Mouse (Mus musculus) heart, embryonic 13.5 days (tissue): ENCODE data around the gene Trim24. TPM values are rescaled to one million over a fixed set of nuclear protein-coding genes. Genes with fewer than 3 reads are reported as not detected.
A peak's percentile ranks its signal among the peaks of the same experiment; 100 is the strongest.
"Not testable (repeated sequence)": the region's sequence is repeated elsewhere in the genome, so short reads cannot be mapped to it uniquely, and the experiment has no call there.

Experiments used
- ATAC-seq: fragments of 200-750 bp; cut with Nextera tagmentation; 2 replicates; pipeline ENCODE4 v1.8.0; 2017; ENCODE audit warnings: moderate TSS enrichment; ENCODE audit not compliant: insufficient number of reproducible peaks, low FRiP score, low TSS enrichment; ENCODE audit errors: extremely low read depth
- H3K27ac ChIP-seq: fragments of 300-500 bp; sonication (generic); replicated peaks from 2 replicates; pipeline ENCODE4 v1.5.1; 2015; ENCODE audit warnings: moderate library complexity, mild to moderate bottlenecking, inconsistent platforms
- H3K27me3 ChIP-seq: fragments of 300-500 bp; sonication (generic); replicated peaks from 2 replicates; pipeline ENCODE4 v1.6.1; 2015; ENCODE audit warnings: mild to moderate bottlenecking, inconsistent platforms
- H3K36me3 ChIP-seq: fragments of 300-500 bp; sonication (generic); 2 replicates; pipeline ENCODE4 v1.6.1; 2015; ENCODE audit warnings: mild to moderate bottlenecking, inconsistent platforms
- H3K4me1 ChIP-seq: fragments of 300-500 bp; sonication (generic); 2 replicates; pipeline ENCODE4 v1.6.1; 2015; ENCODE audit warnings: inconsistent platforms
- H3K4me2 ChIP-seq: fragments of 300-500 bp; sonication (generic); 2 replicates; pipeline ENCODE4 v1.6.1; 2015; ENCODE audit warnings: inconsistent platforms, mild to moderate bottlenecking, moderate library complexity
- H3K4me3 ChIP-seq: fragments of 300-500 bp; sonication (generic); 2 replicates; pipeline ENCODE4 v1.5.1; 2015; ENCODE audit warnings: moderate library complexity, mild to moderate bottlenecking, inconsistent platforms
- H3K9ac ChIP-seq: fragments of 300-500 bp; sonication (generic); 2 replicates; pipeline ENCODE4 v1.6.1; 2015; ENCODE audit warnings: inconsistent platforms, mild to moderate bottlenecking, moderate library complexity
- H3K9me3 ChIP-seq: fragments of 300-500 bp; sonication (generic); 2 replicates; pipeline ENCODE4 v1.6.1; 2016; ENCODE audit warnings: inconsistent platforms
- WGBS: fragments of 180-500 bp; shearing (Covaris S2); methylation state at CpG from one replicate; pipeline ENCODE4 v1.1.7; 2015; ENCODE audit warnings: mixed read lengths; 5-methylcytosine and 5-hydroxymethylcytosine counted together
- polyA plus RNA-seq: library from polyadenylated mRNA; unstranded; fragments of >200 nt; fragmentation: Nextera tagmentation; extraction: Ambion mirVana; gene quantifications from 2 replicates; pipeline ENCODE4 v1.2.1, GENCODE M21; 2015

The Trim24 gene
- polyA plus RNA-seq, 1 experiment from 2014 or later, result 10.0 TPM

- H3K36me3 ChIP-seq, result no peaks in the 10 kb centered on the region
- ATAC-seq, result no peak
- no peak overlapping the region for H3K27ac ChIP-seq
- no peak overlapping the region for H3K9ac ChIP-seq
- 85% methylated on average over 8 of the region's 8 CpGs for WGBS
- H3K4me3 ChIP-seq, result no peak overlapping the region
- H3K4me1 ChIP-seq, result 0 out of 2 replicates have a peak, but pooled peaks cover 2% of the 10 kb centered on the region
- H3K4me2 ChIP-seq, result no peak overlapping the region
- peaks cover 3% of the 10 kb centered on the region; the same call in 1 of the 2 replicates for H3K9me3 ChIP-seq
- H3K27me3 ChIP-seq, result no peaks in the 10 kb centered on the region
Observed at GRCm38 (mm10) chr6:37843647-37844273, 26.9 kb upstream of the Trim24 start.

GRCm38 (mm10) chr6:37844947-37845346 lies 25.7 kb upstream of the Trim24 start:
- H3K9me3 ChIP-seq, H3K4me3 ChIP-seq, H3K27me3 ChIP-seq, H3K4me1 ChIP-seq, H3K27ac ChIP-seq, H3K4me2 ChIP-seq, ATAC-seq, H3K36me3 ChIP-seq, H3K9ac ChIP-seq: not testable (repeated sequence)
- 44% methylated on average over 6 of the region's 6 CpGs for WGBS

DNA sequence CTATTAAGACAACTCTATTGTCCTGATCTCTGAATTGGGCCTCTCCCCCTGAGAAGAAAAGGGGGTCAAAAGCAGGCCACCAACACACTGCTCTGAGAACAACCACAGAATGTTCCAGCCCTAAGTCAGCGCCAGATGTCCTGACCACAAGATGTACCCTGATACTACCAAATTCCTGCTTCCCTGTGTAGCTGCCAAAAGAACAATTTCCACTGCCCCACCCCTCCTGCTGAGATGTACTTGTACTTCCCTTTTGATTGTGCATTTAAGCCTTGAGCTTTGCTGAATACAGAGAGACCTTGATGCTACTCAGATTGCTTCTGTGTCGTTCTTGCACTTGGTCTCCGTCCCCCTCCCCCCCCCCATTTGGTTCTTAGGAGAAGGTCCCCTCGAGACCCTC lies 23.1 kb upstream of the Trim24 start:
- not testable (repeated sequence) for H3K27me3 ChIP-seq, H3K4me1 ChIP-seq, H3K4me2 ChIP-seq, H3K4me3 ChIP-seq, H3K9ac ChIP-seq, H3K36me3 ChIP-seq, ATAC-seq, H3K9me3 ChIP-seq, H3K27ac ChIP-seq
- WGBS, result 81% methylated on average over 4 of the region's 4 CpGs

DNA sequence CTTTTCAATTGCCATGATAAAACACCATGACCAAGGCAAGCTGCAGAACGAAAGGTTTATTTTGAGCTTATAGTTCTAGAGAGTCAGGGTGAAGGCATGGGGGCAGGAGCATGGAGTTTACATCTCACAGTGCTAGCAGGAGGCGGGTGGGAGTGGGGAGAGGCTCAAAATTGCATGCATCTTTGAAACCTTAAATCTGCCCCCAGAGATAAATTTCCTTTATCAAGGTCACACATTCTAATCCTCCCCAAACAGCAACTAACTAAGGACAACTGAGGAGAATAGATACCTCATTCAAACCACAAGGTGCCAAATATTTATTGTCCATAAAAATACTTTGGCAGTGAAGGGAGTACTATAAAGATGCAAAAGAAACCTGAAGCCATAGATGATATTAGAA lies 19.3 kb upstream of the Trim24 start:
- H3K9ac ChIP-seq, result no peak overlapping the region
- no peaks in the 10 kb centered on the region for H3K36me3 ChIP-seq
- no peak overlapping the region for H3K4me2 ChIP-seq
- peaks cover 6% of the 10 kb centered on the region; the same call in 1 of the 2 replicates for H3K9me3 ChIP-seq
- WGBS, result 54% methylated on average over 2 of the region's 2 CpGs
- ATAC-seq, result no peak
- no peak overlapping the region for H3K27ac ChIP-seq
- H3K4me1 ChIP-seq, result no peaks in the 10 kb centered on the region
- no peak overlapping the region for H3K4me3 ChIP-seq
- H3K27me3 ChIP-seq, result no peaks in the 10 kb centered on the region

DNA sequence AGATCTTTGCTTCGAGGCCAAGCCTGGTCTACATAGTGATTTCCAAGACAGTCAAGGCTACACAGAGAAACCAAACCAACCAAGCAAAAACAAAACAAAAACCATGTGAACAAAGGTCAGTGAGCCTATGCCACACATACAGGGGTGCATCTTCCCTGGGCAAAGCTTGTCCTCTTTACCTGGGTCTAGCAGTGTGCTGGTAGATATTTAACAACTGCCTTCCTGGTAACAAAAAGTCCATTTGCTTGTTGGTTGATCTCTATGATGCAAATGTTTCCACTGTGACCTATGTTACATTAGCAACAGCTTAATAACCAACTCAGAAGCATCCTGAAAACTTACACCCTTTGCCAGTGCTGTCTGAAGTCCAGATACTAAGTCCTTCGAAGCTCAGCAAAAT lies 17.3 kb upstream of the Trim24 start:
- no peak for ATAC-seq
- H3K36me3 ChIP-seq, result no peaks in the 10 kb centered on the region
- no peak overlapping the region for H3K9ac ChIP-seq
- no peak overlapping the region for H3K27ac ChIP-seq
- 82% methylated on average over 2 of the region's 2 CpGs for WGBS
- no peaks in the 10 kb centered on the region for H3K4me1 ChIP-seq
- H3K4me2 ChIP-seq, result no peak overlapping the region
- no peaks in the 10 kb centered on the region for H3K27me3 ChIP-seq
- no peak overlapping the region for H3K4me3 ChIP-seq
- H3K9me3 ChIP-seq, result peaks cover 6% of the 10 kb centered on the region; the same call in 1 of the 2 replicates

- Histone ChIP-seq H3K27ac (no peak overlapping the region), H3K36me3 (no peaks in the 10 kb centered on the region), H3K9ac (no peak overlapping the region), H3K4me1 (no peaks in the 10 kb centered on the region), H3K27me3 (no peaks in the 10 kb centered on the region), H3K4me2 (no peak overlapping the region), H3K9me3 (0 out of 2 replicates have a peak, but pooled peaks cover 3% of the 10 kb centered on the region), H3K4me3 (no peak overlapping the region)
- ATAC-seq, result no peak
- 77% methylated on average over 2 of the region's 2 CpGs for WGBS
Observed at GRCm38 (mm10) chr6:37855384-37855783, 15.2 kb upstream of the Trim24 start.

- H3K4me1 ChIP-seq, H3K4me3 ChIP-seq, H3K27me3 ChIP-seq, ATAC-seq, H3K36me3 ChIP-seq, H3K4me2 ChIP-seq, H3K9me3 ChIP-seq, H3K9ac ChIP-seq, H3K27ac ChIP-seq: not testable (repeated sequence)
- 86% methylated on average over 9 of the region's 9 CpGs for WGBS
Observed at GRCm38 (mm10) chr6:37856300-37856699, 14.3 kb upstream of the Trim24 start.

DNA sequence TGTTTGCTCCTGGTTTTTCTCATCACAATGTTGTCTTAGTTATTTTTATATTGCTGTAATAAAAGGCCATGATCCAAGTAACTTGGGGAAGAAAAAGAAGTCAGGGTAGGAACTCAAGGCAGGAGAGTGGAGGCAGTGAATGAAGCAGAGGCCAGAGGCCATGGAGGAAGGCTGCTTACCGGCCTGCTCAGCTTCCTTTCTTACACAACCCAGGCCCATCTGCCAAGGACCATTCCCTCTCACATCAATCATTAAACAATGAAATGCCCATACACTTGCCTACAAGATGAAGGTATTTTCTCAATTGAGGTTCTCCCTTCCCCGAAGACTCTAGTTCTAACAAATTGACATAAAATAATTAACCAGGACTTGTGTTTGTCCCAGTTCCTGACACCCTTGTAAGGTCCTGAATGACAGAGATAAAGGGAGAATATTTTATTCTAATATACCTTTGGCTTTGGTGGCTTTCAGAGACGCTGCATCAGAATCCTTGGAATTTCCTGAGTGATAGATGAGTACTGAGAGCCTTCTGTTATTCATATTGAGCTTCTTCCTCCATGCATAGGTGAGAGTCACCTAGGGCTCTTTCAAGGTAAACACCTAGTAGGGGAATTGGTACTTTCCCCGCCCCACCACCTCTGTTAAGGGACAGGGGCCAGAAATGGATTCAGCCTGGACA lies 13.3 kb upstream of the Trim24 start:
- WGBS, result 66% methylated on average over 4 of the region's 4 CpGs
- no peaks in the 10 kb centered on the region for H3K4me1 ChIP-seq
- no peaks in the 10 kb centered on the region for H3K36me3 ChIP-seq
- no peaks in the 10 kb centered on the region for H3K9me3 ChIP-seq
- no peaks in the 10 kb centered on the region for H3K27me3 ChIP-seq
- no peak for ATAC-seq
- no peak overlapping the region for H3K9ac ChIP-seq
- H3K27ac ChIP-seq, result no peak overlapping the region
- H3K4me2 ChIP-seq, result no peak overlapping the region
- H3K4me3 ChIP-seq, result no peak overlapping the region

GRCm38 (mm10) chr6:37858126-37858525 lies 12.5 kb upstream of the Trim24 start:
- Histone ChIP-seq H3K4me2 (no peak overlapping the region), H3K27me3 (no peaks in the 10 kb centered on the region), H3K9me3 (no peaks in the 10 kb centered on the region), H3K36me3 (no peaks in the 10 kb centered on the region), H3K9ac (no peak overlapping the region), H3K27ac (no peak overlapping the region), H3K4me1 (0 out of 2 replicates have a peak, but pooled peaks cover 3% of the 10 kb centered on the region), H3K4me3 (no peak overlapping the region)
- ATAC-seq, result no peak
- WGBS, result 71% methylated on average over 4 of the region's 4 CpGs

GRCm38 (mm10) chr6:37862893-37863292 lies 7.7 kb upstream of the Trim24 start:
- no peaks in the 10 kb centered on the region for H3K9me3 ChIP-seq
- H3K4me3 ChIP-seq, result no peak overlapping the region
- H3K4me1 ChIP-seq, result 0 out of 2 replicates have a peak, but pooled peaks cover 3% of the 10 kb centered on the region
- H3K9ac ChIP-seq, result no peak overlapping the region
- H3K27ac ChIP-seq, result peak overlapping the region; percentile 50
- ATAC-seq, result 0 out of 2 replicates have a peak, but pooled peaks have one; percentile 37
- WGBS, result 56% methylated on average over 7 of the region's 7 CpGs
- no peaks in the 10 kb centered on the region for H3K36me3 ChIP-seq
- H3K4me2 ChIP-seq, result no peak overlapping the region
- no peaks in the 10 kb centered on the region for H3K27me3 ChIP-seq

GRCm38 (mm10) chr6:37863961-37864730 lies 6.5 kb upstream of the Trim24 start:
- Histone ChIP-seq H3K27me3 (no peaks in the 10 kb centered on the region), H3K4me1 (0 out of 2 replicates have a peak, but pooled peaks cover 3% of the 10 kb centered on the region), H3K9ac (no peak overlapping the region), H3K4me2 (no peak overlapping the region), H3K27ac (no peak overlapping the region), H3K4me3 (no peak overlapping the region), H3K9me3 (no peaks in the 10 kb centered on the region), H3K36me3 (no peaks in the 10 kb centered on the region)
- WGBS, result 72% methylated on average over 2 of the region's 2 CpGs
- ATAC-seq, result no peak
